Comparison of ENCODE assay signal across 24 mouse cellular contexts in the genomic region with DNA sequence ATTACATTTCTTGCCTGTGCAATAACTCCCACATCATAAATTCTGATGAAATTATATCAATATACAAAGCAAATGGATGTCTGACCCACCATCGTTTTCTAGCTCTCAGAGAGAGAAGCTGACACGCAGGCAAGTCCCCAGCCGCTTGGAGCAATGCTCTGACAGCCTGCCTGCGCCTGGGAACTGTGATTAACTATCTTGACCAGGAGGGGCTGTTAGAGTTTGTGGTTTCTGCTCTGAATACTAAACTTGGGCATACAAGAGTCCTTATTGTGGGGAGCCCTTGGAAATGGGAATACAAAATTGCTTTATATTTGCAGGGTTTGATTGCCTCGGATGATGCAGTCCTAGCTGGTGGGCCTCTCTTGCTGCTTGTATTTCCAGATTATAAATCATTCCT.
DNase-seq lines count a peak whose midpoint lies in the region; ATAC-seq lines count a peak whose summit lies in the region.
"Had no signal": no experiment of that assay in that cellular context is flagged by ENCODE, and none has a peak within 500 bp of the region (broad histone marks: within the 10 kb centered on the region; RNA-seq: fewer than 3 reads in every experiment).

No protein-coding gene starts in this region.

- intact Hi-C loops in left cerebral cortex, postnatal 10 days (cut with DNase I): no loop called here

- no peak overlapping the region for H3K27ac ChIP-seq in hindbrain, embryonic 15.5 days (replicated peaks)
- H3K27ac ChIP-seq in hindbrain, embryonic 12.5 days: no peak overlapping the region
- H3K27ac ChIP-seq in neural tube, embryonic 14.5 days (ENCODE audit: low read depth, low read length): no peak overlapping the region
- H3K27ac ChIP-seq: embryonic facial prominence, embryonic 10.5 days; forebrain, embryonic 12.5 days; gastrocnemius, adult 2 months; heart, embryonic 10.5 days; limb, embryonic 13.5 days; liver, embryonic 14.5 days; midbrain, embryonic 13.5 days had no signal

- no peak overlapping the region for H3K9ac ChIP-seq in hindbrain, embryonic 15.5 days
- H3K9ac ChIP-seq in hindbrain, embryonic 12.5 days: no peak overlapping the region
- H3K9ac ChIP-seq in neural tube, embryonic 14.5 days (replicated peaks; ENCODE audit: low read depth, low read length): no peak overlapping the region
- H3K9ac ChIP-seq: forebrain, embryonic 12.5 days; limb, embryonic 13.5 days; liver, embryonic 14.5 days; midbrain, embryonic 13.5 days had no signal

- no peaks in the 10 kb centered on the region for H3K27me3 ChIP-seq in hindbrain, embryonic 15.5 days
- no peaks in the 10 kb centered on the region for H3K27me3 ChIP-seq in hindbrain, embryonic 12.5 days
- H3K27me3 ChIP-seq in neural tube, embryonic 14.5 days (ENCODE audit: control insufficient read depth, insufficient read depth, low read length): no peaks in the 10 kb centered on the region
- H3K27me3 ChIP-seq: limb, embryonic 13.5 days; midbrain, embryonic 13.5 days had no signal

- ATAC-seq in hindbrain, embryonic 15.5 days (ENCODE audit: low FRiP score, low read depth): peak; percentile 80
- ATAC-seq in hindbrain, embryonic 12.5 days (ENCODE audit: low FRiP score): no peak
- peak; percentile 69; the same call in 1 of the 2 replicates for ATAC-seq in neural tube, embryonic 14.5 days (ENCODE audit: low read depth)
- ATAC-seq: inflammation-experienced regulatory T-cells, adult 6 months; lung, postnatal 0 days; midbrain, embryonic 13.5 days had no signal

- no peaks in the 10 kb centered on the region for H3K9me3 ChIP-seq in hindbrain, embryonic 15.5 days
- no peaks in the 10 kb centered on the region for H3K9me3 ChIP-seq in hindbrain, embryonic 12.5 days (replicated peaks)
- H3K9me3 ChIP-seq in neural tube, embryonic 14.5 days (ENCODE audit: control insufficient read depth, low read length): no peaks in the 10 kb centered on the region
- H3K9me3 ChIP-seq: embryonic facial prominence, embryonic 10.5 days; forebrain, embryonic 12.5 days; heart, embryonic 10.5 days; limb, embryonic 13.5 days; midbrain, embryonic 13.5 days had no signal

- peak; percentile 11 to 23 for DNase-seq in left cerebral cortex, postnatal 10 days (ENCODE audit: extremely low spot score in 1 of 2, low spot score in 2 of 2)
- DNase-seq in left cerebral cortex, adult 8-10 months (ENCODE audit: low spot score in 2 of 2): no peak
- DNase-seq in right cerebral cortex, postnatal 10 days (ENCODE audit: low spot score in 2 of 2): peak; percentile 49 to 50
- DNase-seq in right cerebral cortex, adult 2 months (ENCODE audit: low spot score in 2 of 2): no peak
- DNase-seq in testis, postnatal 14 days (ENCODE audit: low spot score): no peak
- DNase-seq: cerebellum, adult 8-10 months; gastrocnemius, adult 2 months; heart, postnatal 14 days; kidney, adult 8-10 months; kidney, postnatal 14 days; right cerebral cortex, adult 18-20 months; thymus, adult 18-20 months; thymus, postnatal 4 days had no signal

- H3K4me3 ChIP-seq in hindbrain, embryonic 15.5 days: no peak overlapping the region
- H3K4me3 ChIP-seq in hindbrain, embryonic 12.5 days: no peak overlapping the region
- H3K4me3 ChIP-seq in neural tube, embryonic 14.5 days (ENCODE audit: low read depth, low read length): no peak overlapping the region
- H3K4me3 ChIP-seq: embryonic facial prominence, embryonic 10.5 days; forebrain, embryonic 12.5 days; gastrocnemius, adult 2 months; heart, embryonic 10.5 days; limb, embryonic 13.5 days; midbrain, embryonic 13.5 days had no signal

- no peak overlapping the region for H3K4me2 ChIP-seq in hindbrain, embryonic 15.5 days
- H3K4me2 ChIP-seq in hindbrain, embryonic 12.5 days (replicated peaks): no peak overlapping the region
- no peak overlapping the region for H3K4me2 ChIP-seq in neural tube, embryonic 14.5 days (ENCODE audit: low read depth, low read length)
- H3K4me2 ChIP-seq: forebrain, embryonic 12.5 days; limb, embryonic 13.5 days; midbrain, embryonic 13.5 days had no signal

- no peaks in the 10 kb centered on the region for H3K36me3 ChIP-seq in hindbrain, embryonic 15.5 days
- no peaks in the 10 kb centered on the region for H3K36me3 ChIP-seq in hindbrain, embryonic 12.5 days
- no peaks in the 10 kb centered on the region for H3K36me3 ChIP-seq in neural tube, embryonic 14.5 days (ENCODE audit: control insufficient read depth, insufficient read depth, low read length)
- H3K36me3 ChIP-seq: embryonic facial prominence, embryonic 10.5 days; forebrain, embryonic 12.5 days; heart, embryonic 10.5 days; limb, embryonic 13.5 days; midbrain, embryonic 13.5 days had no signal

- WGBS in hindbrain, embryonic 15.5 days: 29% methylated on average over 5 of the region's 5 CpGs
- WGBS in hindbrain, embryonic 12.5 days: 44% methylated on average over 5 of the region's 5 CpGs
- 16% methylated on average over 5 of the region's 5 CpGs for WGBS in neural tube, embryonic 14.5 days

- 0 out of 2 replicates have a peak, but pooled peaks cover 9% of the 10 kb centered on the region for H3K4me1 ChIP-seq in hindbrain, embryonic 15.5 days (replicated peaks)
- no peaks in the 10 kb centered on the region for H3K4me1 ChIP-seq in hindbrain, embryonic 12.5 days
- 0 out of 2 replicates have a peak, but pooled peaks cover 4% of the 10 kb centered on the region for H3K4me1 ChIP-seq in neural tube, embryonic 14.5 days (ENCODE audit: control insufficient read depth, insufficient read depth, low read length)
- H3K4me1 ChIP-seq: forebrain, embryonic 12.5 days; heart, embryonic 10.5 days had no signal

Comparison
In these comparisons a context has a peak if more than half of its experiments do, and no peak if none do; other contexts are left out.
1. DNase-seq: peak in left cerebral cortex, postnatal 10 days (2 of 2) and right cerebral cortex, postnatal 10 days (2 of 2); none in left cerebral cortex, adult 8-10 months (0 of 2), right cerebral cortex, adult 2 months (0 of 2) and testis, postnatal 14 days (single experiment).